Mouse (Mus musculus) mouse embryonic stem cell (cell line): ENCODE data around the gene Nosip.

Source experiments
- in situ Hi-C, 2 experiments: fragments of 300-500 bp; cut with MboI; formaldehyde crosslinking; loops; 1 replicate in 1 of 2; 3 replicates in 1 of 2; pipeline ENCODE4 v1.14.3; 2019 to 2020; ENCODE audit warnings: low sequenced_read_pairs in 2 of 2, low pct_unique_long_range_greater_than_20kb in 1 of 2, mixed read lengths in 1 of 2; ENCODE audit not compliant: unreplicated experiment in 1 of 2

Nosip gene

GRCm38 (mm10) chr7:45030857-45031256 lies 31.4 kb upstream of the Nosip start:
- in situ Hi-C loops = no loop called here

- in situ Hi-C loops = no loop called here
Observed at GRCm38 (mm10) chr7:45033722-45034359, 28.4 kb upstream of the Nosip start.

GRCm38 (mm10) chr7:45035631-45036030 lies 26.6 kb upstream of the Nosip start:
- in situ Hi-C loops = no loop called here

- in situ Hi-C loops = no loop called here
Observed at GRCm38 (mm10) chr7:45036702-45037101, 25.5 kb upstream of the Nosip start.

GRCm38 (mm10) chr7:45037720-45038361 lies 24.4 kb upstream of the Nosip start:
- in situ Hi-C loops = no loop called here

- in situ Hi-C loops = no loop called here
Observed at GRCm38 (mm10) chr7:45038411-45038810, 23.8 kb upstream of the Nosip start.

- in situ Hi-C loops = no loop called here
Observed at GRCm38 (mm10) chr7:45040851-45041250, 21.4 kb upstream of the Nosip start.

- in situ Hi-C loops = no loop called here
Observed at GRCm38 (mm10) chr7:45043307-45043706, 18.9 kb upstream of the Nosip start.

GRCm38 (mm10) chr7:45045741-45046140 lies 16.5 kb upstream of the Nosip start:
- in situ Hi-C loops = no loop called here

GRCm38 (mm10) chr7:45046853-45047350 lies 15.3 kb upstream of the Nosip start:
- in situ Hi-C loops = no loop called here

- in situ Hi-C loops = no loop called here
Observed at GRCm38 (mm10) chr7:45047491-45047890, 14.7 kb upstream of the Nosip start.

GRCm38 (mm10) chr7:45048001-45048890 lies 14.0 kb upstream of the Nosip start:
- in situ Hi-C loops = no loop called here

GRCm38 (mm10) chr7:45048923-45049657 lies 13.1 kb upstream of the Nosip start:
- in situ Hi-C loops = no loop called here

- in situ Hi-C loops = no loop called here
Observed at GRCm38 (mm10) chr7:45050945-45051600, 11.2 kb upstream of the Nosip start.

GRCm38 (mm10) chr7:45051601-45051974 lies 10.6 kb upstream of the Nosip start:
- in situ Hi-C loops = no loop called here

GRCm38 (mm10) chr7:45052181-45052861 lies 9.9 kb upstream of the Nosip start:
- in situ Hi-C loops = no loop called here

GRCm38 (mm10) chr7:45052862-45053116 lies 9.4 kb upstream of the Nosip start, which contains the start of gene Prr12:
TSS of gene Prr12 (minus strand) at chr7:45052881.
- in situ Hi-C loops = no loop called here
